Mouse (Mus musculus) forebrain, embryonic 15.5 days (tissue): ENCODE data around the gene Lrpprc. TPM values are rescaled to one million over a fixed set of nuclear protein-coding genes. Genes with fewer than 3 reads are reported as not detected.
"Not testable (repeated sequence)": the region's sequence is repeated elsewhere in the genome, so short reads cannot be mapped to it uniquely, and the experiment has no call there.

ENCODE experiments used
- ATAC-seq: fragments of 200-750 bp; cut with Nextera tagmentation; replicated peaks from 2 replicates; pipeline ENCODE4 v1.8.0; 2017; ENCODE audit warnings: mild to moderate bottlenecking, moderate TSS enrichment, moderate library complexity
- H3K27ac ChIP-seq: fragments of 300-500 bp; sonication (generic); replicated peaks from 2 replicates; pipeline ENCODE4 v1.5.1; 2015; ENCODE audit warnings: mild to moderate bottlenecking, inconsistent platforms
- H3K27me3 ChIP-seq: fragments of 300-500 bp; sonication (generic); 2 replicates; pipeline ENCODE4 v1.6.1; 2015; ENCODE audit warnings: inconsistent platforms
- H3K36me3 ChIP-seq: fragments of 300-500 bp; sonication (generic); 2 replicates; pipeline ENCODE4 v1.6.1; 2015; ENCODE audit warnings: mild to moderate bottlenecking, inconsistent platforms
- H3K4me1 ChIP-seq: fragments of 300-500 bp; sonication (generic); 2 replicates; pipeline ENCODE4 v1.6.1; 2015; ENCODE audit warnings: inconsistent platforms
- H3K4me2 ChIP-seq: fragments of 300-500 bp; sonication (generic); replicated peaks from 2 replicates; pipeline ENCODE4 v1.6.1; 2015; ENCODE audit warnings: mild to moderate bottlenecking, inconsistent platforms
- H3K4me3 ChIP-seq: fragments of 300-500 bp; sonication (generic); 2 replicates; pipeline ENCODE4 v1.5.1; 2015; ENCODE audit warnings: mild to moderate bottlenecking, inconsistent platforms
- H3K9ac ChIP-seq: fragments of 300-500 bp; sonication (generic); replicated peaks from 2 replicates; pipeline ENCODE4 v1.6.1; 2015; ENCODE audit warnings: mild to moderate bottlenecking, inconsistent platforms
- H3K9me3 ChIP-seq: fragments of 300-500 bp; sonication (generic); 2 replicates; pipeline ENCODE4 v1.6.1; 2016; ENCODE audit warnings: inconsistent platforms
- WGBS: fragments of 180-500 bp; shearing (Covaris S2); methylation state at CpG from one replicate; pipeline ENCODE4 v1.1.7; 2015; ENCODE audit warnings: mixed read lengths; 5-methylcytosine and 5-hydroxymethylcytosine counted together
- polyA plus RNA-seq: library from polyadenylated mRNA; unstranded; fragments of >200 nt; fragmentation: Nextera tagmentation; extraction: Ambion mirVana; gene quantifications from 2 replicates; pipeline ENCODE4 v1.2.1, GENCODE M21; 2015

Lrpprc gene
- 44.2 and 44.4 TPM in 2 replicates for polyA plus RNA-seq

GRCm38 (mm10) chr17:84790447-84791098, at the start of gene Lrpprc:
TSS of gene Lrpprc (minus strand) at chr17:84790789.
- Histone ChIP-seq H3K27me3 (no peaks in the 10 kb centered on the region), H3K9me3 (no peaks in the 10 kb centered on the region), H3K36me3 (no peaks in the 10 kb centered on the region), H3K9ac (peak within 1 kb of the TSS; percentile 86), H3K4me3 (peak within 1 kb of the TSS; percentile 73), H3K4me2 (peak within 1 kb of the TSS; percentile 86), H3K27ac (peak within 1 kb of the TSS; percentile 84), H3K4me1 (peaks cover 27% of the 10 kb centered on the region)
- ATAC-seq = peak; percentile 98
- WGBS = under 1% methylated on average over 51 of the region's 51 CpGs

- H3K27me3 ChIP-seq = no peaks in the 10 kb centered on the region
- no peaks in the 10 kb centered on the region for H3K9me3 ChIP-seq
- 0% methylated on average over 3 of the region's 3 CpGs for WGBS
Observed at GRCm38 (mm10) chr17:84837780-84838179, 47.2 kb upstream of the Lrpprc start.

GRCm38 (mm10) chr17:84835249-84835648, 44.7 kb upstream of the Lrpprc start:
- Histone ChIP-seq H3K9me3 (no peaks in the 10 kb centered on the region), H3K27ac (no peak overlapping the region), H3K4me1 (no peaks in the 10 kb centered on the region), H3K4me3 (no peak overlapping the region), H3K27me3 (no peaks in the 10 kb centered on the region), H3K36me3 (no peaks in the 10 kb centered on the region), H3K4me2 (no peak overlapping the region), H3K9ac (no peak overlapping the region)
- WGBS = 87% methylated on average over 9 of the region's 9 CpGs
- no peak for ATAC-seq

More at GRCm38 (mm10) chr17:84837780-84838179, 47.2 kb upstream of the Lrpprc start:
- Histone ChIP-seq H3K4me1 (no peaks in the 10 kb centered on the region), H3K4me3 (no peak overlapping the region), H3K27ac (no peak overlapping the region), H3K9ac (no peak overlapping the region), H3K36me3 (no peaks in the 10 kb centered on the region), H3K4me2 (no peak overlapping the region)
- ATAC-seq = peak; percentile 71

- H3K27me3 ChIP-seq = no peaks in the 10 kb centered on the region
- WGBS = 69% methylated on average over 8 of the region's 8 CpGs
- no peak overlapping the region for H3K4me3 ChIP-seq
- ATAC-seq = no peak
- no peaks in the 10 kb centered on the region for H3K9me3 ChIP-seq
- H3K9ac ChIP-seq = no peak overlapping the region
- H3K4me2 ChIP-seq = no peak overlapping the region
- no peaks in the 10 kb centered on the region for H3K4me1 ChIP-seq
- H3K36me3 ChIP-seq = no peaks in the 10 kb centered on the region
- H3K27ac ChIP-seq = no peak overlapping the region
Observed at GRCm38 (mm10) chr17:84832346-84832745, 41.8 kb upstream of the Lrpprc start.

- Histone ChIP-seq H3K9ac (no peak overlapping the region), H3K4me3 (no peak overlapping the region), H3K4me2 (no peak overlapping the region), H3K4me1 (no peaks in the 10 kb centered on the region), H3K27ac (no peak overlapping the region), H3K27me3 (no peaks in the 10 kb centered on the region), H3K9me3 (no peaks in the 10 kb centered on the region), H3K36me3 (no peaks in the 10 kb centered on the region)
- 92% methylated on average over 6 of the region's 6 CpGs for WGBS
- no peak for ATAC-seq
Observed at GRCm38 (mm10) chr17:84828301-84828700, 37.7 kb upstream of the Lrpprc start.

GRCm38 (mm10) chr17:84820603-84821002, 30.0 kb upstream of the Lrpprc start:
- no peak for ATAC-seq
- H3K36me3 ChIP-seq = no peaks in the 10 kb centered on the region
- no peaks in the 10 kb centered on the region for H3K27me3 ChIP-seq
- H3K4me3 ChIP-seq = no peak overlapping the region
- H3K9ac ChIP-seq = no peak overlapping the region
- whole genome bisulfite sequencing = 12% methylated on average over 4 of the region's 4 CpGs
- no peaks in the 10 kb centered on the region for H3K9me3 ChIP-seq
- H3K4me1 ChIP-seq = peaks cover 7% of the 10 kb centered on the region
- no peak overlapping the region for H3K27ac ChIP-seq
- H3K4me2 ChIP-seq = no peak overlapping the region

GRCm38 (mm10) chr17:84818390-84818789, 27.8 kb upstream of the Lrpprc start:
- H3K36me3 ChIP-seq = no peaks in the 10 kb centered on the region
- WGBS = 89% methylated on average over 5 of the region's 5 CpGs
- no peak overlapping the region for H3K4me2 ChIP-seq
- H3K9me3 ChIP-seq = no peaks in the 10 kb centered on the region
- peaks cover 12% of the 10 kb centered on the region for H3K4me1 ChIP-seq
- no peak overlapping the region for H3K27ac ChIP-seq
- no peaks in the 10 kb centered on the region for H3K27me3 ChIP-seq
- no peak overlapping the region for H3K9ac ChIP-seq
- no peak for ATAC-seq
- H3K4me3 ChIP-seq = no peak overlapping the region

- H3K4me1 ChIP-seq = peaks cover 12% of the 10 kb centered on the region
- no peaks in the 10 kb centered on the region for H3K9me3 ChIP-seq
- no peak overlapping the region for H3K4me2 ChIP-seq
- peak; percentile 55 for ATAC-seq
- no peaks in the 10 kb centered on the region for H3K27me3 ChIP-seq
- WGBS = 12% methylated on average over 9 of the region's 9 CpGs
- no peak overlapping the region for H3K9ac ChIP-seq
- no peaks in the 10 kb centered on the region for H3K36me3 ChIP-seq
- no peak overlapping the region for H3K4me3 ChIP-seq
- H3K27ac ChIP-seq = 0 out of 2 replicates have a peak overlapping the region, but pooled peaks have one; percentile 38
Observed at GRCm38 (mm10) chr17:84816014-84816461, 25.4 kb upstream of the Lrpprc start.

- Histone ChIP-seq H3K4me1 (peaks cover 12% of the 10 kb centered on the region), H3K9me3 (no peaks in the 10 kb centered on the region), H3K27me3 (no peaks in the 10 kb centered on the region), H3K4me2 (no peak overlapping the region), H3K9ac (no peak overlapping the region), H3K27ac (no peak overlapping the region), H3K36me3 (no peaks in the 10 kb centered on the region), H3K4me3 (no peak overlapping the region)
- 77% methylated on average over 7 of the region's 7 CpGs for WGBS
- no peak for ATAC-seq
Observed at GRCm38 (mm10) chr17:84814905-84815304, 24.3 kb upstream of the Lrpprc start.

- H3K27me3 ChIP-seq, H3K27ac ChIP-seq, ATAC-seq, H3K9me3 ChIP-seq, H3K9ac ChIP-seq, H3K4me2 ChIP-seq, H3K4me3 ChIP-seq, H3K36me3 ChIP-seq: not testable (repeated sequence)
- 86% methylated on average over 14 of the region's 14 CpGs for WGBS
- H3K4me1 ChIP-seq = peaks cover 12% of the 10 kb centered on the region
Observed at GRCm38 (mm10) chr17:84814192-84814591, 23.6 kb upstream of the Lrpprc start.

- no peak for ATAC-seq
- Histone ChIP-seq H3K27me3 (no peaks in the 10 kb centered on the region), H3K4me1 (peaks cover 27% of the 10 kb centered on the region), H3K4me3 (no peak overlapping the region; the same call in 1 of the 2 replicates), H3K9ac (no peak overlapping the region), H3K36me3 (no peaks in the 10 kb centered on the region), H3K9me3 (no peaks in the 10 kb centered on the region), H3K27ac (no peak overlapping the region), H3K4me2 (no peak overlapping the region)
- WGBS = 69% methylated on average over 5 of the region's 5 CpGs
Observed at GRCm38 (mm10) chr17:84792006-84792405, 1.4 kb upstream of the Lrpprc start.

GRCm38 (mm10) chr17:84791156-84791555, 567 bp upstream of the Lrpprc start:
- peak; percentile 35 for ATAC-seq
- no peaks in the 10 kb centered on the region for H3K36me3 ChIP-seq

GRCm38 (mm10) chr17:84790043-84790442, 546 bp downstream of the Lrpprc start:
- WGBS = under 1% methylated on average over 22 of the region's 22 CpGs
- peak overlapping the region; percentile 86 for H3K4me2 ChIP-seq
- ATAC-seq = peak; percentile 2; the same call in 1 of the 2 replicates
- H3K4me3 ChIP-seq = peak overlapping the region; percentile 73
- H3K9ac ChIP-seq = peak overlapping the region; percentile 86
- H3K4me1 ChIP-seq = peaks cover 27% of the 10 kb centered on the region
- no peaks in the 10 kb centered on the region for H3K9me3 ChIP-seq
- peak overlapping the region; percentile 84 for H3K27ac ChIP-seq
- H3K27me3 ChIP-seq = no peaks in the 10 kb centered on the region
- H3K36me3 ChIP-seq = no peaks in the 10 kb centered on the region

More at GRCm38 (mm10) chr17:84791156-84791555, 567 bp upstream of the Lrpprc start:
- H3K4me3 ChIP-seq = peak overlapping the region; percentile 73
- H3K4me1 ChIP-seq = peaks cover 27% of the 10 kb centered on the region
- peak overlapping the region; percentile 86 for H3K4me2 ChIP-seq
- H3K27ac ChIP-seq = peak overlapping the region; percentile 84
- no peaks in the 10 kb centered on the region for H3K27me3 ChIP-seq
- H3K9ac ChIP-seq = peak overlapping the region; percentile 86
- WGBS = 5% methylated on average over 8 of the region's 8 CpGs
- H3K9me3 ChIP-seq = no peaks in the 10 kb centered on the region
